Mouse (Mus musculus) adrenal gland, postnatal 14 days (tissue): Measurements from ENCODE around the gene Sez6l. TPM values are rescaled to one million over a fixed set of nuclear protein-coding genes. Genes with fewer than 3 reads are reported as not detected.
"Not testable (repeated sequence)": the region's sequence is repeated elsewhere in the genome, so short reads cannot be mapped to it uniquely, and the experiment has no call there.

Source experiments
- DNase-seq: peaks from one replicate; pipeline ENCODE4 v3.0.0; 2021; ENCODE audit warnings: mixed read lengths
- total RNA-seq: library from RNA; stranded (reverse); gene quantifications from 2 replicates; pipeline ENCODE4 v1.2.3, GENCODE M21; 2021

Sez6l gene
- total RNA-seq, 1 experiment from 2014 or later: 4.3 TPM

GRCm38 (mm10) chr5:112433004-112433403 is 144.0 kb downstream of the Sez6l start:
- DNase-seq: peak; percentile 85

- no peak for DNase-seq
Observed at GRCm38 (mm10) chr5:112432033-112432432, 145.0 kb downstream of the Sez6l start.

GRCm38 (mm10) chr5:112431120-112431775 is 145.7 kb downstream of the Sez6l start:
- no peak for DNase-seq

GRCm38 (mm10) chr5:112428944-112429343 is 148.0 kb downstream of the Sez6l start:
- DNase-seq: peak; percentile 84

GRCm38 (mm10) chr5:112427283-112427682 is 149.7 kb downstream of the Sez6l start:
- peak; percentile 85 for DNase-seq

- no peak for DNase-seq
Observed at GRCm38 (mm10) chr5:112426635-112427034, 150.3 kb downstream of the Sez6l start.

GRCm38 (mm10) chr5:112419535-112419934 is 157.4 kb downstream of the Sez6l start:
- peak; percentile 29 for DNase-seq

GRCm38 (mm10) chr5:112418023-112418422 is 159.0 kb downstream of the Sez6l start:
- DNase-seq: no peak

- DNase-seq: no peak
Observed at GRCm38 (mm10) chr5:112416673-112417072, 160.3 kb downstream of the Sez6l start.

- not testable (repeated sequence) for DNase-seq
Observed at GRCm38 (mm10) chr5:112412781-112413180, 164.2 kb downstream of the Sez6l start.

GRCm38 (mm10) chr5:112411514-112412335 is 165.3 kb downstream of the Sez6l start:
- peak; percentile 24 for DNase-seq

GRCm38 (mm10) chr5:112411072-112411471 is 165.9 kb downstream of the Sez6l start:
- DNase-seq: no peak

GRCm38 (mm10) chr5:112409274-112409673 is 167.7 kb downstream of the Sez6l start:
- no peak for DNase-seq

GRCm38 (mm10) chr5:112406017-112406416 is 171.0 kb downstream of the Sez6l start:
- DNase-seq: no peak

GRCm38 (mm10) chr5:112402437-112402836 is 174.5 kb downstream of the Sez6l start:
- DNase-seq: no peak

GRCm38 (mm10) chr5:112399284-112399683 is 177.7 kb downstream of the Sez6l start:
- DNase-seq: peak; percentile 36

GRCm38 (mm10) chr5:112396066-112396465 is 180.9 kb downstream of the Sez6l start:
- no peak for DNase-seq

- peak; percentile 63 for DNase-seq
Observed at GRCm38 (mm10) chr5:112394779-112395443, 182.1 kb downstream of the Sez6l start, which contains the start of gene Asphd2. Gene Asphd2, minus strand, starts transcription at chr5:112394866.

- no peak for DNase-seq
Observed at GRCm38 (mm10) chr5:112394415-112394763, 182.6 kb downstream of the Sez6l start.

GRCm38 (mm10) chr5:112393741-112394414 is 183.1 kb downstream of the Sez6l start:
- DNase-seq: no peak

- no peak for DNase-seq
Observed at GRCm38 (mm10) chr5:112391676-112392323, 185.2 kb downstream of the Sez6l start.

GRCm38 (mm10) chr5:112391002-112391401 is 186.0 kb downstream of the Sez6l start:
- DNase-seq: no peak
